Mouse (Mus musculus) Muller cell, postnatal 12 days (primary cell): ENCODE results near the gene Aldh1a2.

Source experiments
- DNase-seq: peaks from one replicate; pipeline ENCODE4 v3.0.0-alpha.2; 2015; ENCODE audit errors: inconsistent ontology term

The Aldh1a2 gene

GRCm38 (mm10) chr9:71215248-71216035, at the start of gene Aldh1a2:
Gene Aldh1a2, plus strand, starts transcription at chr9:71215789.
- DNase-seq: peak; percentile 64

GRCm38 (mm10) chr9:71166019-71166705, 49.4 kb upstream of the Aldh1a2 start:
- no peak for DNase-seq

- DNase-seq: peak; percentile 98
Observed at GRCm38 (mm10) chr9:71166871-71167465, 48.6 kb upstream of the Aldh1a2 start.

DNA sequence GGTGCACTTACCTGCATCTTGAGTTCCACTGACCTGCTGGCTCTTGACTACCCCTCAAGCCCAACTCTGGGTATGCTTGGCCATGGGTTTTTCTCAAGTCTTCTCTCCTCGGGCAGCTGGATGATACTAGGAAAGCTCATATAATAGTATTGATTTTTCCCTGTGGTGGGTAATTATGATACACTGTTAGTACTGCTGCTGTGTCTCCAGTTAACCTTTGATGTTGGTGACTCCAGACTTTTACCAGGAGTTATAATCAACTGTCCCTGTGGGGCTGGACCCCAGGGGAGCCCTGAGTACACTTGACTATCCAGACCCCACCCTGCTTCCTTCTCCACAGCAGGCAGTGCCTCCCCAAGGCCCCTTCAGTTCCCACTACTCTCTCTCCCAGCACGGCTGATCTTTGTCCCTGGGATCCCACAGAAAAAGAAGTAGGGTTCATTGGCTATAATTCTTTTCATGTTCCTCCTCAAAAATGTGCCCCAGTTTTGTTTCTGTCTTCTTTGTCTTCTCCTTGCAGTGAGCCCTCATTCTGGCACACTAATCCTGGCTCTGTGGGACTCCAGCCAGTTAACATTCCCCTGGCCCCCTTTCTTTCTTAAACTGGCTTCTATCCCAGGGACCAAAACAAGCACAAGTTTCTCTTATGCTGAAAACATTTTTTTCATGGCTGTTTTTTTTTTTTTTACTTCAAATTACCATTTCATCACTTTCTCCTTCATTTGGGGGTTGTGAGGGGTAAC, 47.9 kb upstream of the Aldh1a2 start:
- DNase-seq: peak; percentile 81

- DNase-seq: no peak
Observed at GRCm38 (mm10) chr9:71168511-71168910, 47.1 kb upstream of the Aldh1a2 start, which contains the start of gene Aqp9. Gene Aqp9, minus strand, starts transcription at chr9:71168682.

DNA sequence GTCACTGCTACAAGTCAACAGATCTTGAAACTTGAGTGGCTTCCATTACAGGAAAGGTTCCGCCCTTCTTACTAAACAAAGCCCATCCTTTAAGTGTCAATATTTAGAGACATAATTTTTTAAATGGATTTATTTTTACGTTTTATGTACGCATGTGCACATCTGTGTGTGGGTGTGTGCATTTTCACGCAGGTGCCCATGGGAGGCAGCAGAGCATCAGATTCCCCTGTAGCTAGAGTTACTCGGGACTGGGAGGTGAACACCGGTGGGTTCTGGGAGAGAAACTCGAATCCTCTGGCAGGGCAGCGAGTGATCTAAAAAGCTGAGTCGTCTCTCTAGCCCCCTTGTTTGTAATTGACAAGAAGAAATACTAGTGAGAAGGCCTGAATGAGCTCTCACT, 42.1 kb upstream of the Aldh1a2 start:
- no peak for DNase-seq

- no peak for DNase-seq
Observed at GRCm38 (mm10) chr9:71174316-71174975, 41.1 kb upstream of the Aldh1a2 start.

GRCm38 (mm10) chr9:71175686-71176085, 39.9 kb upstream of the Aldh1a2 start:
- DNase-seq: no peak

GRCm38 (mm10) chr9:71179276-71179896, 36.2 kb upstream of the Aldh1a2 start:
- no peak for DNase-seq

DNA sequence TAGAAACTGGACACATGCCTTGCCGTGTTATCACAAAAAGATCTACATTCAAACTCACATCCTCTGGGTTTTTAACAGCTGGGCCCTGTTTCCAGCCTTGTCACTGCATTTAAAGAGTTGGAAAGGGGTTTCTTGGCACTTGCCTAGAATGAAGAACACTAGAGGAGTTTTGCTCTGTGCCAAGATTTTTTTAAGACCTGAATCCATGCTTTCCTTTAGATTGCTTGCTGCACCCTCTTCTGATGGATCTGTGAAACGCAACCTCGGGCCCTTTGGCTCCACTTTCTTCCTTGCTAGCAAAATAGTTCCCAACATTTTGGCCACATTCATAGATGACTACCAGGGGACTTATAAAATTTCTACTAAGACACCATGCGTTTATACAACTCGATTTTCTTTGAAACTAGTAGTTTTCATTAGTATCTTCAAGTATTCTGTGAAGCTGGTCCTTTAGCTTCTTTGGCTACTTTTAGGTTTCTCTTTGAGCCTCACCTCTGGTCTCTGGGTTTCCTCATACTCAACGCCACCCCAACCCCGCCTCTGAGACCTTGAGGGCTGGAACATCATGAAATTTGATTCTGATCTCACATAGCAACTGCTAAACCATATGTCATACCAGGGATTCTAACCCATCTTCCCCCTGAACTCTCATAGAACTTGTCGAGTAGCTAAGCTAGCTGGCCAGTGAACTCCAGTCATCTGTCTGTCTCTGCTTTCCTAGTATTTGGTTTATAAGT, 35.5 kb upstream of the Aldh1a2 start:
- no peak for DNase-seq

GRCm38 (mm10) chr9:71185285-71185684, 30.3 kb upstream of the Aldh1a2 start:
- DNase-seq: no peak

- DNase-seq: no peak
Observed at GRCm38 (mm10) chr9:71185823-71186222, 29.8 kb upstream of the Aldh1a2 start.

GRCm38 (mm10) chr9:71187396-71187795, 28.2 kb upstream of the Aldh1a2 start:
- DNase-seq: no peak

GRCm38 (mm10) chr9:71188647-71189415, 26.8 kb upstream of the Aldh1a2 start:
- peak; percentile 52 for DNase-seq

GRCm38 (mm10) chr9:71198826-71199225, 16.8 kb upstream of the Aldh1a2 start:
- DNase-seq: no peak

DNA sequence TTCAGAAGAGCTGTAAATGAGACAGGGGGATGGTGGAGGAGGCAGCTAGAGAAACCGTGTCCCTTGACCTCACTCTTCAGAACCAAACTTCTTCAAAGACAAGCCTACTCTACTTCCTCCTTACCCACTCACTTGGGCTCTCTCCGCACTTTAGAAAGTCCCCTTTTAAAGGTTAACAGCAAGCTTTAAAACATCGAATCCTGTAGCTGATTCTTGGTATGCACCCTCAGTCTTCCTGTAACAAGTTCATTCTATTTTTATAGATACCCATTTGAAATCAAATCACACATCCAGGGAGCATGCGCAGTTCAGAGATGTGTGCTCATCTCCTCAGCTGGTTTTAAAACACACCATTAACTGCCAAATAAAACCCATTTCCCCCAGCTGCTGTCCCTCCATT, 13.3 kb upstream of the Aldh1a2 start:
- DNase-seq: no peak

DNA sequence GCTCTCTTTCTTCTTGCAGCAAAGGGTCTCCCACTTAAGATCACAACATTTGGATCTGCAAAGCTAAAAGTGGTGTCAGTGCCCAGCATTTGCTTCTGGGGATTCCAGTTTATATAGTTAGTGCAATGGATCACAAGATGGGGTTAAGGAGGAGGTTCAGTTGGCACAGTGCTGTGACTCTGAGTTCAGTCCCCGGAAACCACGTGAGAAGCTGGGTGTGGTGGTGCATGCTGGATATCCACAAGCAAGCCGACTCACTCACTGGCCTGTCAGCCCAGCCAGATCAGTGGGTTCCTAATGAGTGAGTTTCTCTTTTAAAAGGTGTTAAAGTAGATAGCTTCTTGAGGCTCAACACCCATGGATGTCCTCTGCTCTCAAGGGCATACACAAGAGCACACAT, 6.3 kb upstream of the Aldh1a2 start:
- DNase-seq: no peak

DNA sequence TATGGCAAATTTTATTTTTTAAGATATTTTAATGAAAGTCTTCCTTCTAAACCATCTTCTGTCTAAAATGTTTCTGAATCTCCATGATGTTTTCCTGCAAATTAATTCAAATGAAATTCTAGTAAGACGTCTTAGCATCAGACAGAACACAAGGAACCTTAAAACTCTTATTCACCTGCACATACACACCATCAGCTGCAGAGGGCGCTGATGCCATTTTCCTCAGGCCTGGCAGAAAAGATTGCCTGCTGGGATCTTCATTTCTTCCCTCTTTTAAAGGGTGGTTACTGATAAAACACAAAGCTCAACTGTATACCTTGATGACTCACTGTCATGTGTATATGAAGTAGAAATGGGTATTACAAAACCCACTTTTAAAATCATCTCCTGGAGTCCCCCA, 4.7 kb upstream of the Aldh1a2 start:
- DNase-seq: peak; percentile 29

DNA sequence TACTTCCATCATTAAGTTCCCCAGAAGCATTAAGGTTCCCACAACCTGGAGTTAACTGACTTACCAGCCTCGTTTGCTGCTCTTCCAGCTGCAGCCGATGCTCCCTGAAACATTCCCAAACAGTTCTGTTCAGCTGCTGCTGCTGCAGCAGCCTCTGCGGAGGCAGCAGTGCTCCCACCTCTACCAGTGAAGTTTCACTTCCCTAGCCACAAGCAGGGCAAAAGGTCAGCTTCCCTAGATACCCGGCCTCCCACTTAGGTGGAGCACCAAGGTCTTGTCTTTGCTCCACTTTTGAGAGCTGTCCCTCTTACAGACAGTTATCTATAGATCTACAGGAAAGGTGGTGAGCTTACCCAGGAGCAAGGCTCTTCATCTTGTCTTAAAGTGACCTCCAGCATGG, 2.0 kb upstream of the Aldh1a2 start:
- no peak for DNase-seq
